Mouse (Mus musculus) inflammation-experienced regulatory T-cells, adult 6 months (primary cell): ENCODE measurements around the gene Rsph14. TPM values are rescaled to one million over a fixed set of nuclear protein-coding genes. Genes with fewer than 3 reads are reported as not detected.

Experiments
- ATAC-seq: one replicate; pipeline ENCODE4 v1.8.0; 2017
- polyA plus RNA-seq, 3 experiments: library from polyadenylated mRNA; unstranded; fragments of 100-300 nt; shearing (Covaris generic); gene quantifications; one replicate each; pipeline ENCODE4 v1.2.1; 2017

Rsph14 gene
- not detected for polyA plus RNA-seq

GRCm38 (mm10) chr10:75032395-75032794 lies at the start of gene Rsph14:
TSS of gene Rsph14 (minus strand) at chr10:75032586.
- no peak for ATAC-seq

- ATAC-seq: no peak
Observed at GRCm38 (mm10) chr10:75078174-75079128, 46.1 kb upstream of the Rsph14 start.

- no peak for ATAC-seq
Observed at GRCm38 (mm10) chr10:75075665-75076064, 43.3 kb upstream of the Rsph14 start.

GRCm38 (mm10) chr10:75070281-75070976 lies 38.0 kb upstream of the Rsph14 start:
- ATAC-seq: no peak

- ATAC-seq: no peak
Observed at GRCm38 (mm10) chr10:75068624-75069328, 36.4 kb upstream of the Rsph14 start.

- ATAC-seq: no peak
Observed at GRCm38 (mm10) chr10:75068086-75068485, 35.7 kb upstream of the Rsph14 start.

- no peak for ATAC-seq
Observed at GRCm38 (mm10) chr10:75067446-75067845, 35.1 kb upstream of the Rsph14 start.

GRCm38 (mm10) chr10:75065691-75066090 lies 33.3 kb upstream of the Rsph14 start:
- no peak for ATAC-seq

- no peak for ATAC-seq
Observed at GRCm38 (mm10) chr10:75063301-75063965, 31.0 kb upstream of the Rsph14 start.

GRCm38 (mm10) chr10:75062621-75063020 lies 30.2 kb upstream of the Rsph14 start:
- no peak for ATAC-seq

- ATAC-seq: no peak
Observed at GRCm38 (mm10) chr10:75062189-75062561, 29.8 kb upstream of the Rsph14 start.

GRCm38 (mm10) chr10:75061341-75062188 lies 29.2 kb upstream of the Rsph14 start:
- no peak for ATAC-seq

- peak; percentile 32 for ATAC-seq
Observed at GRCm38 (mm10) chr10:75060843-75061235, 28.5 kb upstream of the Rsph14 start.

- ATAC-seq: peak; percentile 77
Observed at GRCm38 (mm10) chr10:75060217-75060842, 27.9 kb upstream of the Rsph14 start, which contains the start of gene Bcr. TSS of gene Bcr (plus strand) at chr10:75060592.

GRCm38 (mm10) chr10:75059396-75059795 lies 27.0 kb upstream of the Rsph14 start:
- peak; percentile 74 for ATAC-seq

- peak; percentile 14 for ATAC-seq
Observed at GRCm38 (mm10) chr10:75058761-75059395, 26.5 kb upstream of the Rsph14 start.

- ATAC-seq: no peak
Observed at GRCm38 (mm10) chr10:75058336-75058735, 25.9 kb upstream of the Rsph14 start.

GRCm38 (mm10) chr10:75056255-75056654 lies 23.9 kb upstream of the Rsph14 start:
- no peak for ATAC-seq

- ATAC-seq: no peak
Observed at GRCm38 (mm10) chr10:75055672-75056071, 23.3 kb upstream of the Rsph14 start.

- ATAC-seq: no peak
Observed at GRCm38 (mm10) chr10:75054125-75054524, 21.7 kb upstream of the Rsph14 start.
